Mouse (Mus musculus) midbrain, embryonic 14.5 days (tissue): ENCODE results near the gene Ppp1r15b. TPM values are rescaled to one million over a fixed set of nuclear protein-coding genes. Genes with fewer than 3 reads are reported as not detected.

Source experiments
- ATAC-seq: fragments of 200-750 bp; cut with Nextera tagmentation; 2 replicates; pipeline ENCODE4 v1.8.0; 2017; ENCODE audit warnings: moderate number of reproducible peaks, moderate library complexity; ENCODE audit not compliant: low FRiP score, low TSS enrichment
- DNase-seq: peaks from one replicate; pipeline ENCODE4 v3.0.0-alpha.2; 2015
- H3K27ac ChIP-seq: fragments of 300-500 bp; sonication (generic); replicated peaks from 2 replicates; pipeline ENCODE4 v1.5.1; 2014; ENCODE audit warnings: mild to moderate bottlenecking, low read depth, low read length, moderate library complexity
- H3K27me3 ChIP-seq: fragments of 300-500 bp; sonication (generic); 2 replicates; pipeline ENCODE4 v1.6.1; 2014; ENCODE audit warnings: low read length, control low read depth, mixed read lengths; ENCODE audit not compliant: control insufficient read depth, insufficient read depth
- H3K36me3 ChIP-seq: fragments of 300-500 bp; sonication (generic); 2 replicates; pipeline ENCODE4 v1.6.1; 2014; ENCODE audit warnings: low read length, control low read depth; ENCODE audit not compliant: control insufficient read depth, insufficient read depth
- H3K4me1 ChIP-seq: fragments of 300-500 bp; sonication (generic); 2 replicates; pipeline ENCODE4 v1.6.1; 2014; ENCODE audit warnings: mild to moderate bottlenecking, antibody characterized with exemption, low read length, control low read depth; ENCODE audit not compliant: control insufficient read depth, insufficient read depth
- H3K4me2 ChIP-seq: fragments of 300-500 bp; sonication (generic); 2 replicates; pipeline ENCODE4 v1.6.1; 2014; ENCODE audit warnings: mild to moderate bottlenecking, low read length, moderate library complexity
- H3K4me3 ChIP-seq: fragments of 300-500 bp; sonication (generic); replicated peaks from 2 replicates; pipeline ENCODE4 v1.5.1; 2014; ENCODE audit warnings: low read depth, low read length
- H3K9ac ChIP-seq: fragments of 300-500 bp; sonication (generic); replicated peaks from 2 replicates; pipeline ENCODE4 v1.6.1; 2014; ENCODE audit warnings: mild to moderate bottlenecking, low read length, moderate library complexity
- H3K9me3 ChIP-seq: fragments of 300-500 bp; sonication (generic); 2 replicates; pipeline ENCODE4 v1.6.1; 2016; ENCODE audit warnings: low read length, control low read depth, mixed read lengths; ENCODE audit not compliant: control insufficient read depth
- WGBS: fragments of 180-500 bp; shearing (Covaris S2); extraction: QIAGEN DNeasy Blood & Tissue Kit; methylation state at CpG from one replicate; pipeline ENCODE4 v1.1.7; 2014; 5-methylcytosine and 5-hydroxymethylcytosine counted together
- polyA plus RNA-seq: library from polyadenylated mRNA; unstranded; fragments of >200 nt; fragmentation: Nextera tagmentation; extraction: Ambion mirVana; gene quantifications from 2 replicates; pipeline ENCODE4 v1.2.1, GENCODE M21; 2014

Ppp1r15b gene
- polyA plus RNA-seq, 1 experiment from 2014 or later: 36.2 TPM

- no peak overlapping the region for H3K27ac ChIP-seq
- H3K4me2 ChIP-seq: no peak overlapping the region
- H3K4me1 ChIP-seq: no peaks in the 10 kb centered on the region
- H3K9ac ChIP-seq: no peak overlapping the region
- H3K27me3 ChIP-seq: no peaks in the 10 kb centered on the region
- H3K36me3 ChIP-seq: peaks cover 66% of the 10 kb centered on the region
- no peak for DNase-seq
- H3K4me3 ChIP-seq: no peak overlapping the region
- H3K9me3 ChIP-seq: no peaks in the 10 kb centered on the region
- 86% methylated on average over 4 of the region's 4 CpGs for WGBS
- ATAC-seq: no peak
Observed at GRCm38 (mm10) chr1:133089415-133089814, 41.5 kb upstream of the Ppp1r15b start.

GRCm38 (mm10) chr1:133090641-133091040 is 40.3 kb upstream of the Ppp1r15b start:
- no peak overlapping the region for H3K4me3 ChIP-seq
- H3K9me3 ChIP-seq: no peaks in the 10 kb centered on the region
- H3K4me1 ChIP-seq: no peaks in the 10 kb centered on the region
- no peak overlapping the region for H3K4me2 ChIP-seq
- no peak for DNase-seq
- H3K27ac ChIP-seq: no peak overlapping the region
- H3K9ac ChIP-seq: no peak overlapping the region
- H3K27me3 ChIP-seq: no peaks in the 10 kb centered on the region
- H3K36me3 ChIP-seq: peaks cover 72% of the 10 kb centered on the region
- WGBS: 79% methylated on average over 6 of the region's 6 CpGs
- no peak for ATAC-seq

GRCm38 (mm10) chr1:133091483-133091882 is 39.5 kb upstream of the Ppp1r15b start:
- no peak overlapping the region for H3K27ac ChIP-seq
- H3K9ac ChIP-seq: no peak overlapping the region
- H3K4me1 ChIP-seq: no peaks in the 10 kb centered on the region
- H3K4me3 ChIP-seq: no peak overlapping the region
- DNase-seq: no peak
- H3K4me2 ChIP-seq: no peak overlapping the region
- peaks cover 79% of the 10 kb centered on the region for H3K36me3 ChIP-seq
- H3K9me3 ChIP-seq: no peaks in the 10 kb centered on the region
- no peak for ATAC-seq
- H3K27me3 ChIP-seq: no peaks in the 10 kb centered on the region
- WGBS: 92% methylated on average over 8 of the region's 8 CpGs

- no peak for ATAC-seq
- Histone ChIP-seq H3K4me1 (no peaks in the 10 kb centered on the region), H3K27me3 (no peaks in the 10 kb centered on the region), H3K9me3 (no peaks in the 10 kb centered on the region), H3K4me2 (no peak overlapping the region), H3K36me3 (peaks cover 94% of the 10 kb centered on the region), H3K9ac (no peak overlapping the region), H3K4me3 (no peak overlapping the region), H3K27ac (no peak overlapping the region)
- no peak for DNase-seq
- WGBS: 93% methylated on average over 7 of the region's 7 CpGs
Observed at GRCm38 (mm10) chr1:133093719-133094118, 37.2 kb upstream of the Ppp1r15b start.

GRCm38 (mm10) chr1:133100980-133101798 is 29.8 kb upstream of the Ppp1r15b start:
- Histone ChIP-seq H3K4me1 (no peaks in the 10 kb centered on the region), H3K27ac (0 out of 2 replicates have a peak overlapping the region, but pooled peaks have one; percentile 14), H3K9ac (no peak overlapping the region), H3K9me3 (no peaks in the 10 kb centered on the region), H3K27me3 (no peaks in the 10 kb centered on the region), H3K36me3 (peaks cover 98% of the 10 kb centered on the region), H3K4me2 (no peak overlapping the region), H3K4me3 (no peak overlapping the region)
- 45% methylated on average over 17 of the region's 17 CpGs for WGBS
- DNase-seq (peak; percentile 87), ATAC-seq (peak; percentile 27; the same call in 1 of the 2 replicates)

- no peak overlapping the region for H3K9ac ChIP-seq
- DNase-seq (no peak), ATAC-seq (no peak)
- peaks cover 95% of the 10 kb centered on the region for H3K36me3 ChIP-seq
- H3K9me3 ChIP-seq: no peaks in the 10 kb centered on the region
- no peaks in the 10 kb centered on the region for H3K27me3 ChIP-seq
- H3K4me2 ChIP-seq: no peak overlapping the region
- 82% methylated on average over 5 of the region's 5 CpGs for WGBS
- no peak overlapping the region for H3K4me3 ChIP-seq
- no peak overlapping the region for H3K27ac ChIP-seq
- H3K4me1 ChIP-seq: no peaks in the 10 kb centered on the region
Observed at GRCm38 (mm10) chr1:133102108-133102507, 28.8 kb upstream of the Ppp1r15b start.

GRCm38 (mm10) chr1:133103315-133103714 is 27.6 kb upstream of the Ppp1r15b start:
- H3K4me2 ChIP-seq: no peak overlapping the region
- H3K4me3 ChIP-seq: no peak overlapping the region
- H3K27ac ChIP-seq: no peak overlapping the region
- no peak for ATAC-seq
- H3K27me3 ChIP-seq: no peaks in the 10 kb centered on the region
- WGBS: 98% methylated on average over 7 of the region's 7 CpGs
- H3K36me3 ChIP-seq: peaks cover 86% of the 10 kb centered on the region
- no peaks in the 10 kb centered on the region for H3K4me1 ChIP-seq
- H3K9ac ChIP-seq: no peak overlapping the region
- H3K9me3 ChIP-seq: no peaks in the 10 kb centered on the region
- no peak for DNase-seq

- H3K27me3 ChIP-seq: no peaks in the 10 kb centered on the region
- H3K4me2 ChIP-seq: no peak overlapping the region
- 96% methylated on average over 6 of the region's 6 CpGs for WGBS
- H3K9me3 ChIP-seq: no peaks in the 10 kb centered on the region
- H3K27ac ChIP-seq: no peak overlapping the region
- DNase-seq: no peak
- no peak for ATAC-seq
- no peak overlapping the region for H3K4me3 ChIP-seq
- no peak overlapping the region for H3K9ac ChIP-seq
- H3K4me1 ChIP-seq: no peaks in the 10 kb centered on the region
- peaks cover 80% of the 10 kb centered on the region for H3K36me3 ChIP-seq
Observed at GRCm38 (mm10) chr1:133103871-133104270, 27.1 kb upstream of the Ppp1r15b start.

GRCm38 (mm10) chr1:133116108-133116507 is 14.8 kb upstream of the Ppp1r15b start:
- ATAC-seq (no peak), DNase-seq (no peak)
- Histone ChIP-seq H3K27ac (no peak overlapping the region), H3K9me3 (no peaks in the 10 kb centered on the region), H3K4me2 (no peak overlapping the region), H3K27me3 (no peaks in the 10 kb centered on the region), H3K9ac (no peak overlapping the region), H3K4me1 (no peaks in the 10 kb centered on the region), H3K36me3 (no peaks in the 10 kb centered on the region; the same call in 1 of the 2 replicates), H3K4me3 (no peak overlapping the region)
- whole genome bisulfite sequencing: 90% methylated on average over 4 of the region's 4 CpGs
